Mouse (Mus musculus): ENCODE measurements around the gene AI837181.
"Not testable (repeated sequence)": the region's sequence is repeated elsewhere in the genome, so short reads cannot be mapped to it uniquely, and the experiment has no call there.

AI837181 gene

DNA sequence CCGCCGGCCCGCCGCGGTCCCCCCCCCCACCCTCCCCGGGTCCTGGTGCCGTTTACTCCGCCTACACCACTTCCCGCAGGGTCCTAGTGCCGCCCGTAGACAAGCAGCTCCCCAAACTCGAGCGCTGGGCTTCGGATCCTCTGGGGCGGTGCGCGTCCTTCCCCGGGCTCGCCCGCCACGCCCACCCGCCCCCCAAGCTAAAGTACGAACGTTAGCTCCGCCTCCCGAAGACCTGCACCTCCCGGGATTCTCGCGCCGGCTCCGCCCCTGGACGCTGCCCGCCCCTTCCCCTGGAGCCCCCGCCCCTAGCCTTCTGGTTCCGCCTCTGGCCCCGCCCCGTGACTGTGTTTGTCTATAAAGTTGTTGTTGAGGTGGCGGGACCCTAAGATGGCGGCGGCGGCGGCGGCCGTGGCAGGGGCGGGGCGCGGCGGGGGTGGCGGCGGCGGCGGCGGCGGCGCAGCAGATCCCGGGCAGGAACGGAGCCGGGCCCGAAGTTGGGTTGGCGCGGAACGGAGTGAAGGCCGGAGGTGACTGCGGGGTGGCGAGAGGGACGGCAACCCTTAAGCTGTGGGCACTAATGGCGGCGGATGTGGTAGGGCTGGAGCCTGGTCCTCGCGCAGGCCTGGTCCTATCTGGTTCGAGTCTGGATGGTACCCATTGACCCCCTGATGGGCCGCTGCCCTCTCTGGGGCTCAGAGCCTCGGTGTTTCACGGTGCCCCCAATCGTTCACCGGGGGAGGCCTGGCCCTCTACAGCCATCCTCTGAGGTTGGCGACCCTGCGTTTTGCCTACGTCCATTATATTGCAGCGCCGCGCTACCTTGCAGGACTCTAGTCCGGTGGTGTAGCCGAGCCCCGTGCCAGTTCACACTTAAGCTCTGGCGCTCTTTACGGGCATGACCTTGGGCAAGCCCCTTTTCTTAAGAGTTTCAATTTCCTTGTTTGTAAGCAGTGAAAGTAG, at the start of gene AI837181, which contains the start of gene Drap1:
Gene AI837181 (plus strand): TSS at position 363 of the 960 bp plus-strand sequence.
Gene Drap1 (minus strand): TSS at position 198 of the 960 bp plus-strand sequence.
- peak; percentile 92 for DNase-seq

DNA sequence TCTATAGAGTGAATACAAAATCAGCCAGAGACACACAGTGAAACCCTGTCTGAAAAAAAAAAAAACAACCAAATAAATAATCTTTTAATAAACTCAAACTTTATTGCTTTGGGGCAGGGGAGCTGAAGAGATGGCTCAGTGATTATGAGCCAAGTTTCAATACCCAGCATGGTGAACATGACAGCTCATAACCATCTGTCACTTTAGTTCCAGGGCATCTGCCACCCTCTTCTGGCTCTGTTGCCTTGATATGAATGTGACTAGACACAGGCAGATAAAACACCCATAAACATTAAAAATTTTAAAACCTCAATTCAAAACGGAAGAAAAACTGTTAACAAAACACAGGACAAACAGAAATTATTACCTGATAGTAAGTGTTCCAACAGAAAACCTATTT, 47.5 kb upstream of the AI837181 start:
- DNase-seq = no peak

DNA sequence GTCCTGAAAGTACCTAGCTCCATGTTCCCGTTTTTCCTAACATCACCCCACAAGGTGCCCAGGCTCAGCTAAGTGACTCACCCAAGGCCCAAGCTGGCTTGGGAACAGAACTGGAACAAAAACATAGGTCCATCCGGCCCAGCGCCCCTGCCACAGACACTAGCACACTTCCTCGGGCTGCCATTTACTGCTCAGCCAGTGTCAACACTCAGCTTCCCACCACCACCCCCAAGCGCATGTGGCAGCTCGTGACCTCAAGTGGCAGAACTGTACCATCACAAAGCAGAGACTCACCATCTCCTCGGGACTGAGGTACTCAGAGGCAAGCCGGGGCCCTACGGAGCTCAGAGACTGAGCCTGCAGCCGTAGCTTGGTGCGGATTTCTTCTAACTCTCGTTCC, 41.6 kb upstream of the AI837181 start:
- no peak for DNase-seq

DNA sequence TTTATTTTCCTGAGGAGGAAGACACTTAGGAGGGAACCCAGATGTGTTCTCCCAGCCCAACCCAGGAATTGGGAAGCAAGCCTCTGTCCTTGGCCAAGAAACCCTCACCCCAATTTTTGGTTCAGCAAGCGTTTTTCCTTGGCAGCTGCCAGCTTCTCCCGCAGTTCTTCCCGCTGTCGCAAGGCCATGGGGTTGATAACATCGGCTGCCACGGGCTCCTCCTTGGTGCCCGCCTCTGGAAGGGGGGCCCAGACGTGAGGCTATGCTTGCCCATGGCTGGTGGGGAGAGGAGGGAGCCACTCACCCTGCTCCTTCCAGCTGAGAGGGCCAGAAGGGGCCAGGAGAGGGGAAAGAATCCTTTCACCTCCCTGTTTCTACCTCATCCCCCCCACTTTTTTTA, 40.2 kb upstream of the AI837181 start:
- no peak for DNase-seq

DNA sequence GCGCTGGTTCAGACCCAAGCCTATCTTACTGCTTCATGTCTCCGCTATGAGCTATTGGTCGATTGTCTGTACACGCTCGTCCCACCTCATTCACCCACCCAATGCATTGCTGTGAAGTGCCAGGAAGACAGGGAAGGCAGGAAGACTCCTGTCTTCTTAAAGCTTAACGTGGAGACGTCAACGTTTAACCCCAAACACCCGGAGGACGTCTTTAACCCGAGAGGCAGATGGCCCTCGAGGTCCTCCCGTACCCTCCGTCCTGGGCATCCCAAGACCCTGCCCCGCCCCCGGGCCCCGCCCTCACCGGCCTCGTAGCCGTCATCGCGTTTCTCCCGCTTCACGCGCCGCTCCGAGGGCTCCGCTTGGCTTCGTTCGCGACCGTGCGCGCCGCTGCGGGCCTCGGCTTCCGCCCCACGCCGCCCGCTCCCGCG, 36.9 kb upstream of the AI837181 start:
- DNase-seq = no peak

DNA sequence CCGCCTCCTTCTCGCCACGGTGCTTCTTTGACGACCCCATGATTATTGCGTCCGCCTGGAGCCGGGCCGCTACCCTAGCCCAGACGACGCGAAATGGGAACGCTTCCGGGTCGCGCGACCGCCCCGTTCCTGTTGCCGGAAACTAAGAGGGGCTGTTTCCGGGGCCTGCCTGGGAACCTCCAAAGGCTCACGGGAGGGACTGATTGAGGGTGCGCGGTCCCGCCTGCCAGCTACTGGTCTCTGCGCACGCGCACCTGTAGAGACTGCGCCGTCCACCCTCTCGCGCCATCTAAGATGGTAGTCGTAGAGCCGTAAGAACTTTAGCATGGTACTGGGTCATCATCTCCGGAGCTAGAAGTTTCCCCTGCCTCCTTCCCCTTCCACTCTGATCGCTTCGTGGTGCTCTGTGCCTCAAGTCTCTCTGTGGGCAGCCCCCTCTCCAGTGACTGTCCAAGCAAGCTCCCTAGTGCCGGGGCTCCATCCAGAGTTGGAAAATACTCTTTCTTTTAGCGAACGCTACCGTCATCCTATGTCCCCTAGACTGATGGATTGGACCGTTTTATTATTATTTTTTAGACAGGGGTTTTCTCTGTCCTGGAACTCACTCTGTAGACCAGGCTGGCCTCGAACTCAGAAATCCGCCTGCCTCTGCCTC, 36.2 kb upstream of the AI837181 start, which contains the start of gene Sart1:
Gene Sart1 (minus strand): TSS at position 116 of the 655 bp plus-strand sequence.
- peak; percentile 95 for DNase-seq

DNA sequence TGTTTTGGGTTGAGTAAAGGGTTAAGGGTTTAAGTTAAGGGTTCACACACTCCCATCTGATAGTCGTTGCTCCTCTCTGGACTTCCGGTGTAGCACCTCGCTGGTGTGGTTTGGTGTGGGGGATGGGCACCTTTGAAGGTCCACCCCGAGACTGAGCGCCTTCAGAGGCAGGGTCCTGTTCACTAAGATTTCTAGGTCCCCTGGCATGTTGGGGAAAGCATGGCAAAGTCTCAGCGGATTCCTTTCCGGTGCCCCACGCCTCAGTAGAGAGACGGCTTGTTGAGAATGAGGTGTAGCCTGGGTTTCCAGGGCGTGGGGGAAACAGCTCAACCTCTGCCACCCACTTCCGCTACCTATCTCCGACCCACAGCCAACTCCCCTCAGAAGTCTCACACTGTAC, 35.3 kb upstream of the AI837181 start:
- no peak for DNase-seq

DNA sequence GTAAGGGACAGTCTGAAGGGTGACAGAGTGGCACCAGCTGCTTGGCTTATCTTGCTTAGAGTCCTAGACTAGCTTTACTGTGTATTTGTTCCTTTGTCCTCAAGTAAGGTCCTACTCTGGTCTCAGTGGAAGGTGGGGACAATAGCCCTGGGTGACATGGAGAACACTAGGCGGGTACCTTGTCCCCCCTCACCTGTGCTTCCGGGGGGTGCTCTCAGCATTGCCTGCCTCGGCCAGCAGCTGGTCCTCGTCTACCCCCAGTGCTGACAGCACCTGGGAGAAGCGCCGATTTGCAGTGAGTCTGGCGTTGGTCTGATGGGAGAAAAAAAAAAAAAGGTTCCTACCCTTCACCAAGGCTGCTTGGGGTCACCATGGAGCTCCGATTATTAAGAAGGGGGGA, 34.5 kb upstream of the AI837181 start:
- DNase-seq = no peak

DNA sequence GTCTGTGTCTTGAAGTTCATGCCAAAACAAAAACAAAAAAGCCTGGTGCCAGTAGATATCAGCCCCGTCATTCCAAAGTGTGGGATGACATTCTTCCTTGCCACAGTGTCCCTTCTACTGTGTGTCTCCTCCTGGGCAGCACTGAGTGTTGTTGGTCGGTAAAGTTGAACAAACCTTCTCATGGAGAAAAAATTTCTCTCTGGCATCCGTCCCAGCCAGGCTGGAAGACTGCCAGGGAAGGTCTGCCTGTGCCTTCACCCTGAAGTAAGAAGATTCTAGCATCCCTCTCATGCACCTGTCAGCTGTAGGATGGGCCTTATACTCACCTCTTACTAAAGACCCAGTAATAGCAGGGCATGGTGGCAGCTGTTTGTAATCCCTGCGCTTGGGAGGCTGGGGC, 32.1 kb upstream of the AI837181 start:
- peak; percentile 84 for DNase-seq

DNA sequence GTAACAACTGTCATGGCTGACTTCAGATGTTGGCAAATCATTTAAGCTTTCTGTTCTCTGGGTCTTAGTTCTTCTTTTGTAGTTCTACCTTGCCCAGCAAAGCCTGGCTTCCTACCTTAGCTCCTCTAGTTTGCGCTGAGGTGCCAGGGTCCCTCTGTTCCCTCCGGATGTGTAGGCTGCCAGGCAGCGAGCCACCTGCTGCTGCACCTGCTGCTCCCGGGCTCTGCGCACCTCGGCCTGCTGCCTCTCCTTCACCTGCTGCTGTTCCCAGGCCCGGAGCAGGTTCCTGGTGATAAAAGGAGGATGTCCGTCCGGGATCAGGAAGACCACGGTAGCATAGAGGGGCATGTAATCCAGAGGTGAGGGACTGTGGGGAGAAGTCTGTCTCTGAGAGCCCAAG, 30.8 kb upstream of the AI837181 start:
- peak; percentile 73 for DNase-seq

DNA sequence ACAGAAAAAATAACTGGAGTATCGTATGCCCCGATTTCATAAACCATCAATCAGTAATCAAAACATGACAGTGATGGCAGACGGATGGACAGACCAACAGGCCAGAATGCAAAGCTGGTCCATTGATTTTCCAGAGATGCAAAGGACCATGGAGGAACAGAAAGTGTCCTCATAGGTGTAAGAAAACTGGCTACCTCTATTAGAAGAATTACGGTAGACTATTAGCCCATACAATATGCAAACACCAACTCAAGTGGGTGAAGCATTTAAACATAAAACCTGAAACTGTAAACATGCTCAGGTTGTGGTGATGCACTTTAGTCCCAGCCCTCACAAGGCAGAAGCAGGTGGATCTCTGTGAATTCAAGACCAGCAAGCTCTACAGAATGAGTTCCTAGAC, 29.6 kb upstream of the AI837181 start:
- no peak for DNase-seq

DNA sequence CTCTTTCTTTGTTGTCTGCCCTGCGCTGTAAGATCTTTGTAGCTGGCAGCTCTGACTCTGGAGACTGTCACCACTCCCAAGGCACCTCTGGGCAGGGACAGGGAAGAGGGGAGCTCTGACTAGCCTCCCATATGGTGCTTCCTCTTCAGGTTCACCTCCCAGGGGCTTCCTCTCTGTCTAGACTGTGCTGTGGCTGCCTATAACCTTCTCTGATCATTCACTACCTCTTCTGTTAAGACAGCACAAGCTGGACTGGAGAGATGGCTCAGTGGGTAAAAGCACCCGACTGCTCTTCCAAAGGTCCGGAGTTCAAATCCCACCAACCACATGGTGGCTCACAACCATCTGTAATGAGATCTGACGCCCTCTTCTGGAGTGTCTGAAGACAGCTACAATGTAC, 23.9 kb upstream of the AI837181 start:
- DNase-seq = not testable (repeated sequence)

DNA sequence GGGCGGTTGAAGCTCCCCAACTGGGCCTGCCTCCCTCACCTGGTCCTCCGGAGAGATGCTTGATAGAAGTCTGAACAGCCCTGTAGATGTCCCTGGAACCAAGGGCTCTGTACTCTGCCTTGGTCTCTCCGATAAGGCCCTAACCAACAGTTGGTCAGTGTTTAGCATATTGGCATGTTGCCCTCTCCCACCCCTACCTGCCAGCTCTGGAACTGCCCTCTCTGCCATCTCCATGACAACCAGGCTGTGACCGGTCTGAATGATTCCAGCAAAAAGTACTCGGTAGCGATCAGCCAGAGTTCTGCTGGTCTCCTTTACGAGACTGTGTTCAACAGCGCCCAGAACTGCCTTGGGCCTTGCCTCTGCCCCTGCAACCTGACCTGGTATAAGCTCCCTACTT, 22.7 kb upstream of the AI837181 start, which contains the start of gene Tsga10ip:
Gene Tsga10ip (minus strand): TSS at position 234 of the 400 bp plus-strand sequence.
- DNase-seq = peak; percentile 49

DNA sequence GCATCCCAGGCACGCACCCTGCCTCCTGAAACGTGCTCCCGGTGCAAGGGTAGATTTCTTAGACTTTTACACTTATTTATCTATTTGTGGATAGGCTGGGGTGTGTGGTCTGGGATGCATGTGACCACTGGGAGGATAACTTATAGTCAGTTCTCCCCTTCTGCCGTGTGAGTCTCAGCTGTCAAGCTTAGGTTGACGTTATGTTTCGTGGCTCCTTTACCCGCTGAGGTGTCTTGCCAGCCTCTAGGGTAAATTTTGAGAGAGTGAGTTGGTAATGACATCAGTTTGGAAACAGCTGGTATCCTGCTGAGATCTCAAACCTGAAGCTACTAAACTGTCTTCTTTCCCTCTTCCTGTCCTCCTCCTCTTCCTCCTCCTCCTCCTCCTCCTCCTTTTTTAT, 19.0 kb upstream of the AI837181 start:
- no peak for DNase-seq

DNA sequence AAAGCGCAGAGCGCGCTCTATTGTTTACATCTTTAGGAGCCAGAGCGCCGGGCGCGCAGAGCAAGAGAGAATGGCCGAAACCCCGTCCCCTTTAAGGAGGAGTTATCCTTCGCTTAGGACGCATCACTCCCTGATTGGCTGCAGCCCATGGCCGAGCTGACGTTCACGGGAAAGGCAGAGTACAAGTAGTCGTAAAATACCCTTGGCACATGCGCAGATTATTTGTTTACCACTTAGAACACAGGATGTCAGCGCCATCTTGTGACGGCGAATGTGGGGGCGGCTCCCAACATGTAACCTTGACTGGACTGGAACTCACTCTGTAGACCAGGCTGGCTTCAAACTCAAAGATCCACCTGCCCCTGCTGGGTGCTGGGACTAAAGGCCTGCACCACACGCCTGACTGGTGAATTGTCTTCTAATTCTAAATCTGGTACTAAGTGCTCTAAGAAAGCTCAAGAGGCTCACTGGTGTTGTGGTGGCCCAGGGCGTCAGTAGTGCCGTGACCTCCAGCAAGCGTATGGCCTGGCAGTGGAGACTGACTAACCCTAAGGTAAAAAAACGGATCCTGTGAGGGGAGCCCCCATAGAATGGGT, 18.3 kb upstream of the AI837181 start:
- DNase-seq = peak; percentile 82

DNA sequence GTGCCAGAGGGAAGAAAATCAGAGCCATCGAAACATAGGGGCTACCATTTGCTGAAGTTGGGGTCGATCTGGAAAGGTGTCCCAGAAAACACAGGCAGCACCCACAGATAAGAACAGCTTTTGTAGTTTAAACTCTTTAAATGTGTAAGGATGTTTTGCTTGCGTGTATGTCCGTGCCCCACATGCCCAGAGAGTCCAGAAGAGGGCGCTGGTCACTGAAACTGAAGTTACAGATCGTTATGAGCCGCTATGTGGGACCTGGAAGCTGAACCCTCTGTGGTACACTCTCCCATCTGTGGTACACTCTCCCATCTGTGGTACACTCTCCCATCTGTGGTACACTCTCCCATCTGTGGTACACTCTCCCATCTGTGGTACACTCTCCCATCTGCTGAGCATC, 17.8 kb upstream of the AI837181 start:
- peak; percentile 87 for DNase-seq

DNA sequence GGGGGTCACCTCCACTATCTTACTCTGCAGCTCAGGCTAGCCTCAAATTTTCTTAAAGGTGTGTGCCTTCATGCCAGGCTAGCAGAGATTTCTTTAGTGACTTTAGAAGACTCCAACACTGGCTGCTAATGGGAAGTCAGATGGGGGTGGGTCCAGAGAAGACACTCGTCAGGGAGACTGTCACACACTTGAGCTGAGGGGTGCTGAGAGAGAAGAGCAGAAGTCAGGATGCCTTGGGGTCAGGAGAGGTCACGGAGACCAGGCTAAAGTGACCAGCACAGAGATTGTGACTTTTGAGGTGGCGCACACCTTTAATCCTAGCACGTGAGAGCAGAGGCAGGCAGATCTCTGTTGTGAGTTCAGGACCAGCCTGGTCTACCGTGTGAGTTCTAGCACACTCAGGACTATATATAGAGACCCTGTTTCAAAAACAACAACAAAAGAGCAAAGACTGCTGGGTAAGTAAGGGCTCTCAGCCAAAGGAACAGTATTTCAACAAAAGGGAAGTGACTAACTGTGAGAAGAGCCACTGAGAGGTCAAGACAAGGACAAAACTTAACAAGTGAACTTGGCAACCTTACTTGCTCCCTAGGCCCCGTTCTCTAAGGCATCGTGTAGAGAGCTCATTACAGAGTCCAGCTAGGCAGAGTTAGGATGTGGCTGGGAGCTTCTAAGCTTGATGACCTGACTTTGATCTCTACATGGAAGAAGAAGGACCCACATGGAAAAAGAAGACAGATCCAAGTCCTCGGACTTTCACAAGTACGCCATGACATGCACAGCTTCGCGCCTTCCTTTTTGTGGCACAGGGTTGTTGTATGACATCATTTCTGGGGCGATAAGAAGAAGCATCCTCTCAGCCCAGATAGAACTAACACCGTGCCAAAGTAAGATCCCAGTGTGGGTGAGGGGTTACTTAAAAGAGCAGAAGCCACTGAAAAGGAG, 16.6 kb upstream of the AI837181 start:
- no peak for DNase-seq

DNA sequence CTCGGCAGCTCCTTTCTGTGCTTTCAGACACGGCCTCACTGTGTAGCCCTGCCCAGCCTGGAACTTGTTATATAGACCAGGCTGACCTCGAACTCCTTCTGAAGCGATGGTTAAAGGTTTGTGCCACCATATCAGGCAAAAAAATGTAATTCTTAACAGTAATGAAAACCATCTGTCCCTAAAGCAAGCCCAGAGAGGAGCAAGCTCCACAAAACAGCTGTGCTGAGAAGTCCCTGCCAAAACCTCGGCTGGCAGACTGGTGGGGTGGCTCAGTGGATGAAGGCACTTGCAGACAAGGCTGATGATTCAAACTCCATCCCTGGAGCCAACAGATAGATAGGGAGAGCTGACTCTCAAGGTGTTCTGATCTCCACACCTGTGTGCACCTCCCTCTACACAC, 15.9 kb upstream of the AI837181 start:
- DNase-seq = no peak

DNA sequence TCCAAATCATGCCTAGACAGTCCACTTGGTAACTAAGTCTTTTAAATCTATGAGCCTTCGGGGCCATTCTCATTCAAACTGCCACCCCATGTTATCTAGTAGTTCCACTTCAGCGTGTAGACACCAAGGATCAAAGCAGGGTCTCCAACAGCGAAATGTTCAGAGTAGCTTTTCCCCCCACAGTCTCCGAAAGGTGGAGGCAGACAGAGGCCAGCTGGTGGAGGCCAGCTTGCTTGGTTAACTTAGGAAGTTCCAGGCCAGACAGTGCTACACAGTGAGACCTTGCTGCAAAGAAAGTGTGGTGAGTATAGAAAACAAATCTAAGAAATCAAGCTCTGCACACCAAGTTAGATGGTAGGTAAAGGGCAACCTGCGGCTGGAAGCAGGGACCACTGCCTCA, 14.3 kb upstream of the AI837181 start:
- DNase-seq = no peak

DNA sequence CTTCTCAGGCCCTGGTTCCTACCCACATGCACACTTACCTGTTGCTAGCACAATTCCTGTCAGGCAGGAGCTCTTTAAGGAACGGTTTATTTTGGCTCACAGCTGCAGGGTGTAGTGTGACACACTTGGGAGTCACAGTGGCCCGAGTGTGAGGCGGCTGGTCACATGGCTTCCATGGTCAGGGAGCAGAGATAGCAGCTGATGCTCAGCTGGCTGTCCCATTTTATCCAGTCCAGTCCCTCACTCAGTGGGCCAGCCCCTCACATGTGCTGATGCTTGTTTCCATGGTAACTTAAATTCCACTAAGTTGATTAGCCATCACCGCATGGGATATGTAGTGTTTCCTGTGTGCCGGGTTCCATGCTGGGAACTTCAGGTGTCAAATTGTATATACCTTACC, 13.0 kb upstream of the AI837181 start:
- no peak for DNase-seq

DNA sequence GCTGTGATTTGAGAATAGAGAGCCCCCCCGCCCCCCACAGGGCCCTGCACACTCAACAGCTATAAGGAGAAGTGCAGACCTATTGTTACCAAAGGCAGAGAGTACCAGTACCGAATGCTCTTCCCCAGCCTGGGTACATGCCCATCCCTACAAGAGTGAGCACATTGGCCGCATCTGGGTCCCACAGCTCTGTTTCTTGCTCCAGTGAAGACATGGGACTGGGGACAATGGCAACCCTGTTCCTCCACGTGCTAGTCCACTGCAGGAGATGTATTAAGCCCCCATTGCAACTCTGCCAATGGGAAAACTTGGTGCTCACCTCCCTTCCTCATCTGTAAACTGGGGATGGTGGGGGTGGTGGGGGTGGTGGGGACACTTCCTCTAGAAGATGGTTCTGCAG, 11.1 kb upstream of the AI837181 start:
- DNase-seq = no peak

DNA sequence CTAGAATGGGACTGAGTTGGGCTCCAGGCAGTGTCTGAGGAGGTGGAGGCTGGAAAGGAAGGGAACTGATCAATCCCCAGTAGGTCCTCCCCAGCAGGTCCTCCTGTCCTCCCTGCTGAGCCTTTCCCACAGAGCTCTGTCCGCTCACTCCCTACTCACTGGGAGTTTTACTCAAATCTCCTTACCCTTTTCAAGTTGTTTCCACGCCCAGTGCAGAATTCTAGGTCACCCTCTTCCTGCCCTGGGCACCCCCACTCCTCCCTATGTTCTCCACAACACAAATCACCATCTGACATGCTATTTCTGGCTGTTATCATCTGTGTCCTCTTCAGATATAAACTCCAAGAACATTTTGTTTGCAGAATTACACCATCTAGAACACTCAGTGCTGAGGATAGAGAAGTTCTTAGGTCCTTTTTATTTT, 10.4 kb upstream of the AI837181 start:
- no peak for DNase-seq
